Mouse (Mus musculus) telencephalon, adult 2 months (tissue): ENCODE results near the gene Wnk4.
A peak's percentile ranks its signal among the peaks of the same experiment; 100 is the strongest.

Experiments
- DNase-seq: peaks from one replicate; pipeline ENCODE4 v3.0.0-alpha.2; 2011; ENCODE audit warnings: low read depth, low spot score

The Wnk4 gene

DNA sequence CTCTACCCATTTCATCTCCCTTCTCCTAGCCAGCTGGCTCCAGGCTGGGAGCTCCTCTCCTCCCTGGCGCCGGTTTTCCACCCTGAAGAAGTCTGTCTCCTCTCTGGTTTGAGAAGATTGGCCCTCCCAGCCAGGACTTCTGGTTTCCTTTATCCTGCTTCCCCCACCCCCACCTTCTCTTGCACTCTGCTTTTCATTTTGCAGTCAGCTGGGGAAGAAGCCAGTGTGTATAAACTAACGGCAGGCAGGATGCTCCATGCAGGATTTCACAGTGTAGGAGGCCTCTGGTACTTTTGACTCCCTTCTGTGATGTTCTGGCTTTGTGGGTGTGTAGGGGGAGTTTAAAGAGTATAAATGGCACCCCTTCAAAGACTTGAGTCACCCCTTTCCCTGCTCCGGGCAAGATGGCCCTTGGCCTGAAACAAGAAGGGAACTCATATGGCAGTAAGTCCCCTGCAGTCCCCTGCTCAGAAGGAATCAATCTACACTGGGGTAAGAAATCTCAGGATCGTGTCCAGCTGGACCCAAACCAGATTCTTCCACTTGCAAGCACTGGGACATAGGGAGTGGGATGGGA lies 22.2 kb upstream of the Wnk4 start:
- peak; percentile 63 for DNase-seq

DNA sequence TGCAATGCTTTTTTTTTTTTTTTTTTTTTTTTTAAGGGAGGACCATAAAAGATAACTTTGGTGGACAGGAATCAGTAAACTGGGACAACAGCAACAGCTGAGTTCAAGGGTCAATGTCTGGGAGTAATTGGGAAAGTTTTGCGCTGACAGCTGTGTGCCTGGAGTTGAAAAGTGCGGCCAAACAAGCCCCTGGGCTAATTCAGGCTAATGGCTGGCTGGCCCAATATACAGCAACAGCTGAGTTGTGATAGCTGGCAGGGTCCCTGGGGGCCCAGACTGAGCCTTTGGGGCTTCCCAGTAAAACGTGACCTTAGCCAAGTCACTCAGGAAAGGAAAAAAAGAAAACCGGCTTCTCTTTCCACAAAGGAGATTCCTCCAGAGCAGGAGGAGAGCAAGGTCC lies 15.3 kb upstream of the Wnk4 start:
- no peak for DNase-seq

DNA sequence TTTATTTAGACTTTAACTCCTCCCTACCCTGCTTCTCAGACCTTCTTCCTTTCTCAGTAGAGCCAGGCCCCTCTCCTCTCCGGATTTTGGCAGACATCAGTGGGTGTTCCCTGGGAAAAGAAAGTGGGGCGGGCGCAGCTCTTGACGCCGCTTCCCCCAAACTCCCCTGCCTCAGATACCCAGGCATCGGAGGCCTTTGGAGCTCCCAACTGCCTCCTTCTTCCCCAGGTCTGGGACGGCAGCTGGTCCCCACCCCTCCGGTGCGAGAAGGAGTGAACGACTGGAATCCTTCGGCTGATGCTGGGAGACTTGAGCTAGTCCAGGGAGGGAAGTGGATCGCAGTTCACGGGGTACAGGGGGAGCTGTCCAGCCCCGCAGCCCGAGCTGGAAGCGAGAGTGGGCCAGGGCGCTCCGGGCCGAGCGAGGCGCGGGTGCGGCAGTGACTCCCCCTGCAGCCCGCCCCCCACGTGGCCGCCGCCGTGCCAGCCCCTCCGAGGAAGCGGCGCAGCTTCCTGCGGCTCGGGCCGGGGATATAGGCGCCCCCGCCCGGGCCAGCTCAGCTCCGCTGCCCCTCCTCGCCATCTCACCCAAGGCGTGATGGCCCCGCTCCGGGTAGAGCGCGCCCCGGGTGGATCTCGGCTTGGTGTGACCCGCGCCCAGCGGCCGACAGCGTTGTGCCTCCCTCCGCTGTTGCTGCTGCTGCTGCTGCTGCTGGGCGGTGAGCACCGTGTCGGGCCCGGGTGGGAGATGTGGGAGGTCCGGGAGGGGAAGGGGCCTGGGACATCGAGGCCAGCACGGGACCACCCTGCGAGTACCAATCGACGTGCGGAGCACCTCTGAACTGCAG lies 14.3 kb upstream of the Wnk4 start, which contains the start of gene Ramp2:
Gene Ramp2 (plus strand): TSS at position 174 of the 847 bp plus-strand sequence.
- DNase-seq: no peak

DNA sequence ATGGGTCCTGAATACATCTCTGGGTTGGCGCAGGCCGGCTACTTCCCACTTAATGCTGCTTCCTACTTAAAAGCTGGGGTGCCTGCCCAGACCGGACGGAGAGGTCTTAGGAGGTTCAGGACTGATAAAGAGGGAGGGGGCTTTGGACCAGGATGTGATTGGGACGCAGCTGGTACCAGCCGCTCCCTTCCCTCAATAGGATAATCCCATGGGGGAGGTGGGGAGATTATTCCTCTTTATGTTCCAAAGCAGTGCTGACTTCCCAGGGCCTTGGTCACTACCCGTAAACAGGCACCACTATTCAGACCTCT lies 13.7 kb upstream of the Wnk4 start:
- no peak for DNase-seq

DNA sequence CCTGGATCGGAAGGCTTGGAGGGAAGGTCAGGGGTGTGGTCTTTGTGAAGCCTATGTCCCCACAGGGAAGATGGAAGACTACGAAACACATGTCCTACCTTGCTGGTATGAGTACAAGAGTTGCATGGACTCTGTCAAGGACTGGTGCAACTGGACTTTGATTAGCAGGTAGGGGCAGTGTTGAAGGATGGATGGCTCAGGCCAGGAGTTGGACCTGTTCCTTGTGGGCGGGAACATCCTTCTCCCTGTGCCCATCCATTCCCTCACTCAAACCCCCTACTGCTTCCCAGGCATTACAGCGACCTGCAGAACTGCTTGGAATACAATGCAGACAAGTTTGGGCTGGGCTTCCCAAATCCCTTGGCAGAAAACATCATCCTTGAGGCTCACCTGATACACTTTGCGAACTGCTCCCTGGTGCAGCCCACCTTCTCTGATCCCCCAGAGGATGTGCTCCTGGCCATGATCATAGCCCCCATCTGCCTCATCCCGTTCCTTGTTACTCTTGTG lies 12.8 kb upstream of the Wnk4 start:
- no peak for DNase-seq

DNA sequence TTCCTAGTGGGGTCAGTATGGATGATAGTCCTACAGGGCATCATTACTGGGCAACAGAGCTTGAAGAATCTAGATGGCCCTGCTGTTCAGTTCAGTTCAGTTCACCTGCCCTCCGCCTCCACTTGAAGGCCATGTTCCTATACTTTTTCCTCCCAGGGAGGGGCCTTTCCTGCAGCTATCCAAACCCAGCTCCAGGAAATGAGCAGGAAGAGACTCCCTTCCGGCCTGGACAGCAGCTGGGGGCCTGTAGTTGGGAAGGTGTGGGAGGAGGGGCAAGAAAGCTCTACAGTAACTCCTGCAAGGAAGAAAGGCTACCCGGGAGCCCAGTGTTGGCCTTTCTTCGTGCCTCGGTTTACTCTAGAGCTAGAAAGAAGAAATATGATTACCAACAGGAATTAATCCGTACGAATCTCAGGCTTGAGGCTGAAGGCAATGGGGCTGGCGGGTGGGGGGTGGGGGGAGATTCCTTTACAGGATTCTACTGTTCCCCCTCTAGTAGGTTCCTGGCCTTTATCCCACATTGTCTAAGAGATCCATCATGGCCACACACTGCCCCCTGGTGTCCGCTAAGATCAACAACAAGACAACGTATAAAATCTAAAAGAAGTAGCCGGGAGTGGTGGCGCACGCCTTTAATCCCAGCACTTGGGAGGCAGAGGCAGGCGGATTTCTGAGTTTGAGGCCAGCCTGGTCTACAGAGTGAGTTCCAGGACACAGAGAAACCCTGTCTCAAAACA lies 11.9 kb upstream of the Wnk4 start:
- no peak for DNase-seq

DNA sequence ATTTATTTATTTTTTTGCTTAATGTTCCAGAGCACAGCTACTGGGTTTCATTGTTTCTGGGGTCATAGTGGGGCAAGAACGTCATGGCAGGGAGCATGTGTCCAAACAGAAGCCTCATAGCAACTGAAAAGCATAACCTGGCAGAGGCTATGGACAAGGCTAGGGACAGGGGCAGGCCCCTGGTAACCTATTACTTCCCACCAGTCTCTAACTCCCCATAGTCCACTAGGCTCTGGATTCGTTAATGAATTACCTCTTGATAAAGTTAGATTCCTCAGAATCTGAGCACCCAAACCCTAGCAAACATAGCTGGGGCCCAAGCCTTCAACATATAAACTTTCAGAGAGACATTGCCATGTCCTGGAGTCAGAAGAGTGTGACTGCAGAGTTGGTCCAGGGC lies 9.3 kb upstream of the Wnk4 start:
- no peak for DNase-seq

DNA sequence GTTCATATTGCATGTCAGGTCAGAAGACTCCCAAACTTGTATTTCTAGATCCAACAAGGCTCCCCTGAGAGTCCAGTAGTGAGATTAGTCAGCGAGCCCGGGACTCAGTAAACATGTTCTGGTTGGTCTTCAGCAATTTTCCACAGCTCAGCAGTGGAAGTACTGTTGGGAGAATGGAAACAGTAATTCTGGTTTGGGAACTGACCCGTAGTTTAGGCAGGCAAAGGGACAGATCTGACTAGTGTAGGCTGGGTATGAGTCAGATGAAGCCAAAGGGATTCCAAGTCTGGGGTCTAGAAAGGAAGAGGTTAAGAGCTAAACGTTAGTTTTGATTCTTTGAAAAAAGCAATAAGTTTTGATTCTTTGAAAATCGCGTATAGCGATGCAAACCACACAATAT lies 7.4 kb upstream of the Wnk4 start:
- no peak for DNase-seq

DNA sequence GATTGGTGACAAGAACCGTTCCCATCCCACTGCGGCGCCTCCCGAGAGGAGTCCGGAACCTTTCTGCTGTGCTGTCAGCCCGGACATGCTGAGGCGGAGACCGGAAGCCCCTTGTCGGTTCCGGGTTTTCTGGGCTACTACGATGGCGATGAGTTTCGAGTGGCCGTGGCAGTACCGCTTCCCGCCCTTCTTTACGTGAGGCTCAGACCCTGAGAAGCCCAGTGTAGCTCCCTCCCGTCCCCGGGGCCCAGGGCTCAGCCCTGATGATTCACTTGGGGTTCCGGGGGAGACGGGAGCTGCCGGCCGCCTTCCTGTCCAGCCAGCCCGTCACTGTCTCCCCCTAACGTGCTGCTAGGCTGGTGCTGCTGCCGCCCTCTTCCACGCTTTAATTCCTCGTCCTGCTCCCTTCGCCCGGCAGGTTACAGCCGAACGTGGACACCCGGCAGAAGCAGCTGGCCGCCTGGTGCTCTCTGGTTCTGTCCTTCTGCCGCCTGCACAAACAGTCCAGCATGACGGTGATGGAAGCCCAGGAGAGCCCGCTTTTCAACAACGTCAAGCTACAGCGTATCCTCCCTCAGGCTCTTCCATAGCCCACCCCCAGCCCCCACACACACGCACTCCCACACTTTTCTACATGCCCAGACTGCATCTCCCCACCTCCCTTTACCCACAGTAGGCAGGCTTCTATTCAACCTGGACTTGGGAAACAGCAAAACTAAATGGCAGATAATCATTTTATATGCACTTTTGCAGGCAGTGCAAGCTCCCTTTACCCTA lies 6.6 kb upstream of the Wnk4 start, which contains the start of gene Vps25:
Gene Vps25 (plus strand): TSS at position 95 of the 777 bp plus-strand sequence.
- DNase-seq: peak; percentile 78

DNA sequence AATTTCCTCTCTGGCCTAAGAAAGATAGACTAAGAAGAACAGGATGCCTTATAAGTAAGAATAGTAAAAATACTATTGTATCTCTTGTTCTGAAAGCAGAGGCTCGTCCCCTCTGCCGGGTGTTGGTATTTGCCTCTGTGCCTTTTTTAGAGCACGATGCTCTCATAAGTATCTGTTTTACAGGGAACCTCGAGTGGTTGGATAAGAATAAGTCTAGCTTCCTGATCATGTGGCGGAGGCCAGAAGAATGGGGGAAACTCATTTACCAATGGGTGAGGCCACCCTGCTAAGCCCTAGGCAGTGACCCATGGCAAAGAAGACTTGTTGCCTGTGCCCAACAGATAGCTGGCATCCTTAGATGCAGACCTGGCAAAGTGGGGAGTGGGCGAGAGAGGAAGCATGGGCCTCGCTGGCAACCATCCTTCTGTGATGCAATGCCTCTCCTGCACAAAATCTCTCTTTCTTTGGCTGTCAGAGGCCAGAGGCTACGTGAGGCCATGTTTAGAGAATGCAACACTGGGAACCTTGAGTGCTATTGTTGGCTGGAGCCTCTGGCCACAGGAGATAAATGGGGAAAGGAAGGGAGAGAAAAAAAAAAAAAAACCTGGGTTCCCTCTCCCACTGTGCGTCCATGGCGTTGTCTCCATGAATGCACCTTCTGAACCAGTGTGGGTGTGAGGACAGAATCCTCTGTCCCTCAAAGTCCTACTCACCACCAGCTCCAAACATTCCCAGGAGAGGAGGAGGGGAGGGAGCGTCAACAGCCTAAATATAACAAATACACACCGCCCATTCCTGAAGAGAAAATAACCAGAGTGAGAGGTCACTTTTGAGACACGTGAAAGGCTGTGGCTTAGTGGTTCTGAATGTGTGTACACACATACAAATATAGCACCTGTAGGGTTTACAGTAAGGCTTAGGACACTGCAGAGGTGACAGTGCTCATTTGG lies 4.3 kb upstream of the Wnk4 start:
- no peak for DNase-seq

DNA sequence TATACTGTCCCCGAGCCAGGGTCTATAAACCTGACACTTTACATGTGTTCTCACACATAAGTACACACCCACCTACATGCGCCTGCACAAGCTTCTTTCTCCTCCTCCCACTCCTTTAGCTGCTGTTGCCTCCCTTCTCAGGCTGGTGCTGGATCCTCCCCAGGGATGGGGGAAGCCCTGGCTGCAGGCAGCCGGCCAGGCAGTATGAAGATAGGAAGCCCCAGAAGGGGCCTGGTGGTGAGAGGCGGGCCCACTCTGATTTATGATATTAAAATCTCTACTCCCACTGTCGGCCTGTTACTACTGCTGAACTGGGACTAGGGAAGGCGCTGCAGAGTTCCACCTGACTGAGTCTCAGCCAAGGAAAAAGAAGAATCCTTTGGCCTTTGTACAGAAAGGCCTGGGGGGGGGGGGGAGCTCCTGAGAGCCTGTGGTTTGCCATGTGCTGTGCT lies 1.1 kb upstream of the Wnk4 start:
- DNase-seq: peak; percentile 77

DNA sequence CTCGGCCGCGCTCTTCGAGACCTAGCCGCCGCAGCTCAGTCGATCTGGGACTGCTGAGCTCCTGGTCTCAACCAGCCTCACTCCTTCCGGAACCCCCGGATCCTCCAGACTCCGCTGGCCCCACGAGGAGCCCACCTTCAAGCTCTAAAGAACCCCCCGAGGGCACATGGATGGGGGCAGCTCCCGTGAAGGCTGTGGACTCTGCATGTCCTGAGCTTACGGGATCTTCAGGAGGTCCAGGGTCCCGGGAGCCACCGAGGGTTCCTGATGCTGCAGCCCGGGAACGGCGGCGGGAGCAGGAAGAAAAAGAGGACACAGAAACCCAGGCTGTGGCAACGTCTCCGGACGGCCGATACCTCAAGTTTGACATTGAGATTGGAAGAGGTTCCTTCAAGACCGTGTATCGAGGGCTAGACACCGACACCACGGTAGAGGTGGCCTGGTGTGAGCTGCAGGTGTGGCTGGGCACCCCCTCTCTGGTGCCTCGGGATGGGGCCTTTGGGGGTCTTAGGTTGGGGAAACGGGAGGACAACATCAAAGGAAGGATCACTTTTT lies 536 bp downstream of the Wnk4 start:
- no peak for DNase-seq

DNA sequence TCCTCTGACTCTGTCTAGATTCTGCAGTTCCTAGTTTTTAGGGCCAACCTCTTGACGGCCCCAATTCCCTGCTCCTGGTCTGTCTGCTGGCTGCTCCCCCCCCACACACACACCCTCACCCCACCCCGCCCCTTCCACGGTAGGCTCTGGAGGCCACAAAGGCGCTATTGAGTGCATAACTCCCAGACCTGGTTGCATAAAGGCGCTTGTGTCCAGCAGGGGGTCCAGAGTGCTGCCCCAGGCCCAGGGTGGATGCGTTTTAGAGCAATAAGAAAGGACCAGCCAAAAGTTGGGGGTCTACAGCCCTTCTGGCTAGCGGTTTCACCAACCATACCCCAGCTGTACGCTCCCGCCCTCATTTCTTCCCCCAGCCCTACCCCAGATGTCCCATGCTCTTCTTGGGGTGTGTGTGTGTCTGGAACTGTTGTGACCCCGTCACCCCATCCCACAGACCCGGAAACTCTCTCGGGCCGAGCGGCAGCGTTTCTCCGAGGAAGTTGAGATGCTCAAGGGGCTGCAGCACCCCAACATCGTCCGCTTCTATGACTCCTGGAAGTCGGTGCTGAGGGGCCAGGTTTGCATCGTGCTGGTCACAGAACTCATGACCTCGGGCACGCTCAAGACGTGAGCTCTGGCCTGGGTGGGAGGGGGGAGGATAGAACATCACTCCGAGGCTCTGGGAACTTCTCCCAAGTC lies 2.1 kb downstream of the Wnk4 start:
- DNase-seq: no peak

DNA sequence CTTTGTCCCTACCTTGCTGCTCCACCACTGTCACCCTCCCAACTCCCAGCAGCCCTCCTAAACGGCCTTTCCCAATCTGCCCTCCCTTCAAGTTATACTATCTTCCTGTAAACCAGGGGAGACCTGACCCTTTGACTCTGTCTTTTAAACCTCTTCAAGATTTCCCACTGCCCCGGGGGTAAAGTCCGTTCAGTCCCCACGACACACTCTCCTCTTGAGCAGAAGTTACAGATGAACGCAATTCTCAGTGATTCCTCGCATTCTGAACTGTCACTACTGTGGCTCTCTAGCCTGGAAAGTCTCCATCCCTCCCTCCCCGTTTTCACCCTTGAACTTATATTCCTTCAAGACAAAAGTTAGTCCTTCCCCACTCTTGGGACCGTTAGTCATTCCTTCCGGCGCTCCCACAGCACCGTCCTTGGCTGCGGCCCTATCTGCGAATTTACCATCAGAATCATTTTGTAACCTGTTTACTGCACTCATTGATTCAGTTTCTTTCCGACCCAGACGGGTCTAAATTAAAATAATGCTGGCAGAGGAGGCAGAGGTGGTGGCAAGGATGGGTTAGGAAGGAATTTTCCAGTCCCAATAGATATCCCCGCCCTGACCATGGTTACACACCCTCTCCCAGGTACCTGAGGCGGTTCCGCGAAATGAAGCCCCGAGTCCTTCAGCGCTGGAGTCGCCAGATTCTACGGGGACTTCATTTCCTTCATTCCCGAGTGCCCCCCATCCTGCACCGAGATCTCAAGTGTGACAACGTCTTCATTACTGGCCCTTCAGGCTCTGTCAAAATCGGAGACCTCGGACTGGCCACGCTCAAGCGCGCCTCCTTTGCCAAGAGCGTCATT lies 3.0 kb downstream of the Wnk4 start:
- no peak for DNase-seq

DNA sequence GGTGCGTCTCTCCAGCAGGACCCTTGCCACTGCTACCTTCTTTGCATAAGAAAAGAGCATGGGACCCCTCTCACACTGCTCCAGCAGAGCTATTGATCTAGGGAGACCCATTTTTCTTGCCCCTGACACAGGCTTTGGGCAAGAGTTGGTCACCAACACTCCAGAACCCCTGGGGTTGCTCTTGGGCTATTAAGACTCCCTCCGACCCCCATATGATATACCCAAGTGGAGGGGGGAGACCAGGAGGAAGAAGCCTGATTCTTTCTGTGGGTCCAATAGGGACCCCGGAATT lies 3.6 kb downstream of the Wnk4 start:
- DNase-seq: no peak

DNA sequence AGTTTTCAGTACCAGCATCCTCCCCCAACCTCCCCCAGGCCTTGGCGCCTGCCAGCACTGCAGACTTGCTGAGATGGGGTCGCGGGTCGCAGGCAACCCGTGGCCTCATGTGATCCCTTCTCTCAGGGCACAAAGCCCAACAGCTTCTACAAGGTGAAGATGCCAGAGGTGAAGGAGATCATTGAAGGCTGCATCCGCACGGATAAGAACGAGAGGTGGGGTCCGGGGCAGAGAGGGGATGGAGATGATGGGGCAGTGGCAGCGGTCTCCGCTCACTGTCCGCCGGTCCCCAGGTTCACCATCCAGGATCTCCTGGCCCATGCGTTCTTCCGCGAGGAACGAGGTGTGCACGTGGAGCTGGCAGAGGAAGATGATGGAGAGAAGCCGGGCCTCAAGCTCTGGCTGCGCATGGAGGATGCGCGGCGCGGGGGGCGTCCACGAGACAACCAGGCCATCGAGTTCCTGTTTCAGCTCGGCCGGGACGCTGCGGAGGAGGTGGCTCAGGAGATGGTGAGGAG lies 4.6 kb downstream of the Wnk4 start:
- DNase-seq: no peak

DNA sequence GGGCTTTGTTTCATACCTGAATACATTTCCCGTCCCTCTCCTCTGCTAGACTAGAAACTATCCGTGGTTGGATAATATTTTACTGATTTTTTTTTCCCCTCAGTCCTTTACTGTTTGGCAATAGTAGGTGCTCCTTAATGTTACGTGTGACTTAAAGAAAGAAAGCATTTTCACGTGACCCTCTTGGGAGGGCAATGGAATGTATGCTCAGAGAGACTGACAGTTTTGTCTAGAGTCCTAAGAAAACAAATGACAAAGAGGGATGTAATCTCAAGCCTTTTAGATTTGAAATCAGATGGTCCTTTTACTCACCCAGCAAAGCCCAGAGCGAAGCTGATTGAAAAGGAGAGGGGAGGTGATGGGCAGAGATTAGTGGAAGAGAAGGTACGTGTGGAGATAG lies 5.5 kb downstream of the Wnk4 start:
- no peak for DNase-seq

DNA sequence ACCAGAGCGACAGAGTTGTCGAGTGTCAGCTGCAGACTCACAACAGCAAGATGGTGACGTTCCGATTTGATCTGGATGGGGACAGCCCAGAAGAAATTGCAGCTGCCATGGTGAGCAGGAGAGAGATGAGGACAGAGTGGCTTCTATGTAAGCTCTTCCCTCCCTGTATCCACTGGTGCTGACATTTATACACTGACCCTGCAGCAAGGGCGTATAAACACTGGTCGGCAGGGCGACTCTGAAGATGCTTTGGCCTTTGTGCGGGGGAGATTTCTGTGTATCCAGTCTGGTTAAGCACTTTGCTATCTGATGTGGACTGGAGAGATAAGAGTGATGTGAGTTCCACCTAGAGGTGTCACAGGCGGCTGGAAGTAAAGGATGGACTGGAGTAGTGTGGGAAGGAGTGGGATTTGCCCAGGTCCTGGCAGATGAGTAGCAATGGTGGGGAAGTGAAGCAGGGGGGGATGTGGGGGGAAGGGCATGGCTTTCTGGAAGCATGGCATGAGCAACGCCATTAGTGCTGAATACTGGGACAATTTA lies 9.3 kb downstream of the Wnk4 start:
- no peak for DNase-seq
